Mouse (Mus musculus) embryonic facial prominence, embryonic 12.5 days (tissue): ENCODE measurements at regions not wholly inside any gene's neighbourhood (a gene's known extent, or its start where the extent isn't known, plus 50 kb on each side); places are given as distances from the start of the nearest gene placed in this dataset.
A peak's percentile ranks its signal among the peaks of the same experiment; 100 is the strongest.

Source experiments
- ATAC-seq: fragments of 200-750 bp; cut with Nextera tagmentation; 2 replicates; pipeline ENCODE4 v1.8.0; 2017; ENCODE audit not compliant: insufficient number of reproducible peaks, insufficient read depth, low FRiP score, low TSS enrichment
- H3K27ac ChIP-seq: fragments of 300-500 bp; sonication (generic); 2 replicates; pipeline ENCODE4 v1.5.1; 2016; ENCODE audit warnings: mild to moderate bottlenecking
- H3K27me3 ChIP-seq: fragments of 300-500 bp; sonication (generic); 2 replicates; pipeline ENCODE4 v1.6.1; 2016; ENCODE audit warnings: mild to moderate bottlenecking, moderate library complexity
- H3K36me3 ChIP-seq: fragments of 300-500 bp; sonication (generic); 2 replicates; pipeline ENCODE4 v1.6.1; 2016; ENCODE audit warnings: mild to moderate bottlenecking
- H3K4me1 ChIP-seq: fragments of 300-500 bp; sonication (generic); 2 replicates; pipeline ENCODE4 v1.6.1; 2016
- H3K4me2 ChIP-seq: fragments of 300-500 bp; sonication (generic); replicated peaks from 2 replicates; pipeline ENCODE4 v1.6.1; 2016; ENCODE audit warnings: mild to moderate bottlenecking, moderate library complexity
- H3K4me3 ChIP-seq: fragments of 300-500 bp; sonication (generic); 2 replicates; pipeline ENCODE4 v1.5.1; 2016; ENCODE audit warnings: mild to moderate bottlenecking
- H3K9ac ChIP-seq: fragments of 300-500 bp; sonication (generic); 2 replicates; pipeline ENCODE4 v1.6.1; 2016; ENCODE audit warnings: mild to moderate bottlenecking, moderate library complexity
- H3K9me3 ChIP-seq: fragments of 300-500 bp; sonication (generic); 2 replicates; pipeline ENCODE4 v1.6.1; 2016; ENCODE audit warnings: mild to moderate bottlenecking, moderate library complexity
- WGBS: fragments of 180-500 bp; shearing (Covaris S2); methylation state at CpG from one replicate; pipeline ENCODE4 v1.1.7; 2016; 5-methylcytosine and 5-hydroxymethylcytosine counted together

GRCm38 (mm10) chr14:104038628-104039325 is 194.6 kb upstream of the Ednrb start:
- Histone ChIP-seq H3K4me1 (no peaks in the 10 kb centered on the region), H3K9ac (no peak overlapping the region), H3K9me3 (no peaks in the 10 kb centered on the region), H3K4me3 (no peak overlapping the region), H3K27ac (no peak overlapping the region), H3K4me2 (no peak overlapping the region), H3K27me3 (no peaks in the 10 kb centered on the region), H3K36me3 (no peaks in the 10 kb centered on the region)
- peak; percentile 64; the same call in 1 of the 2 replicates for ATAC-seq
- WGBS: 7% methylated on average over 13 of the region's 13 CpGs

- WGBS: 31% methylated on average over 1 of the region's 1 CpGs
- no peak for ATAC-seq
- Histone ChIP-seq H3K9me3 (no peaks in the 10 kb centered on the region), H3K9ac (no peak overlapping the region), H3K4me2 (no peak overlapping the region), H3K27me3 (no peaks in the 10 kb centered on the region; the same call in 1 of the 2 replicates), H3K4me3 (no peak overlapping the region), H3K27ac (no peak overlapping the region), H3K36me3 (no peaks in the 10 kb centered on the region), H3K4me1 (no peaks in the 10 kb centered on the region)
These were observed 189.4 kb upstream of the Ednrb start for GRCm38 (mm10) chr14:104033606-104034005.

- Histone ChIP-seq H3K9ac (no peak overlapping the region), H3K4me2 (no peak overlapping the region), H3K27me3 (no peaks in the 10 kb centered on the region; the same call in 1 of the 2 replicates), H3K27ac (no peak overlapping the region), H3K4me1 (no peaks in the 10 kb centered on the region), H3K4me3 (no peak overlapping the region), H3K36me3 (no peaks in the 10 kb centered on the region), H3K9me3 (no peaks in the 10 kb centered on the region)
- WGBS: 39% methylated on average over 11 of the region's 11 CpGs
- ATAC-seq: no peak
These were observed 186.7 kb upstream of the Ednrb start for GRCm38 (mm10) chr14:104030784-104031470.

- Histone ChIP-seq H3K27me3 (no peaks in the 10 kb centered on the region; the same call in 1 of the 2 replicates), H3K4me2 (no peak overlapping the region), H3K9me3 (no peaks in the 10 kb centered on the region), H3K27ac (no peak overlapping the region), H3K9ac (no peak overlapping the region), H3K4me3 (no peak overlapping the region), H3K36me3 (no peaks in the 10 kb centered on the region), H3K4me1 (no peaks in the 10 kb centered on the region)
- 26% methylated on average over 20 of the region's 20 CpGs for WGBS
- ATAC-seq: no peak
These were observed 185.7 kb upstream of the Ednrb start for GRCm38 (mm10) chr14:104029668-104030530.

GRCm38 (mm10) chr14:104027900-104028285 is 183.7 kb upstream of the Ednrb start:
- Histone ChIP-seq H3K9me3 (no peaks in the 10 kb centered on the region), H3K4me2 (no peak overlapping the region), H3K4me3 (no peak overlapping the region), H3K9ac (no peak overlapping the region), H3K27ac (no peak overlapping the region), H3K4me1 (no peaks in the 10 kb centered on the region), H3K36me3 (no peaks in the 10 kb centered on the region), H3K27me3 (no peaks in the 10 kb centered on the region; the same call in 1 of the 2 replicates)
- 85% methylated on average over 8 of the region's 8 CpGs for WGBS
- ATAC-seq: no peak

- Histone ChIP-seq H3K36me3 (no peaks in the 10 kb centered on the region), H3K27ac (no peak overlapping the region), H3K9ac (no peak overlapping the region), H3K4me2 (0 out of 2 replicates have a peak overlapping the region, but pooled peaks have one; percentile 17), H3K9me3 (no peaks in the 10 kb centered on the region), H3K4me1 (no peaks in the 10 kb centered on the region), H3K4me3 (no peak overlapping the region), H3K27me3 (no peaks in the 10 kb centered on the region; the same call in 1 of the 2 replicates)
- 0 out of 2 replicates have a peak, but pooled peaks have one; percentile 35 for ATAC-seq
- WGBS: 25% methylated on average over 17 of the region's 17 CpGs
These were observed 183.1 kb upstream of the Ednrb start for GRCm38 (mm10) chr14:104027077-104027899.

- Histone ChIP-seq H3K27me3 (no peaks in the 10 kb centered on the region), H3K4me1 (no peaks in the 10 kb centered on the region)
These were observed 164.3 kb upstream of the Ednrb start for GRCm38 (mm10) chr14:104008538-104008937.

GRCm38 (mm10) chr14:104006426-104006825 is 162.2 kb upstream of the Ednrb start:
- H3K27ac ChIP-seq: no peak overlapping the region
- H3K27me3 ChIP-seq: no peaks in the 10 kb centered on the region
- H3K4me2 ChIP-seq: no peak overlapping the region
- WGBS: 85% methylated on average over 4 of the region's 4 CpGs
- H3K9ac ChIP-seq: no peak overlapping the region
- H3K4me3 ChIP-seq: no peak overlapping the region
- no peaks in the 10 kb centered on the region for H3K9me3 ChIP-seq
- H3K36me3 ChIP-seq: no peaks in the 10 kb centered on the region
- no peak for ATAC-seq
- no peaks in the 10 kb centered on the region for H3K4me1 ChIP-seq

More at GRCm38 (mm10) chr14:104008538-104008937, 164.3 kb upstream of the Ednrb start:
- Histone ChIP-seq H3K36me3 (no peaks in the 10 kb centered on the region), H3K4me2 (no peak overlapping the region), H3K9me3 (no peaks in the 10 kb centered on the region), H3K9ac (no peak overlapping the region), H3K27ac (no peak overlapping the region), H3K4me3 (no peak overlapping the region)
- ATAC-seq: no peak
- 82% methylated on average over 1 of the region's 1 CpGs for WGBS

- H3K27me3 ChIP-seq: no peaks in the 10 kb centered on the region
- H3K27ac ChIP-seq: no peak overlapping the region
- no peak overlapping the region for H3K9ac ChIP-seq
- no peak overlapping the region for H3K4me3 ChIP-seq
- no peaks in the 10 kb centered on the region for H3K4me1 ChIP-seq
- H3K9me3 ChIP-seq: no peaks in the 10 kb centered on the region
- H3K4me2 ChIP-seq: no peak overlapping the region
- ATAC-seq: no peak
- H3K36me3 ChIP-seq: no peaks in the 10 kb centered on the region
- 83% methylated on average over 2 of the region's 2 CpGs for WGBS
These were observed 160.9 kb upstream of the Ednrb start for GRCm38 (mm10) chr14:104005132-104005531.

- 91% methylated on average over 1 of the region's 1 CpGs for WGBS
These were observed 158.2 kb upstream of the Ednrb start for GRCm38 (mm10) chr14:104002421-104002820.

GRCm38 (mm10) chr14:103990418-103990817 is 146.2 kb upstream of the Ednrb start:
- H3K4me3 ChIP-seq: no peak overlapping the region
- H3K27ac ChIP-seq: no peak overlapping the region
- H3K9ac ChIP-seq: no peak overlapping the region
- H3K36me3 ChIP-seq: no peaks in the 10 kb centered on the region
- no peaks in the 10 kb centered on the region for H3K4me1 ChIP-seq
- 84% methylated on average over 3 of the region's 3 CpGs for WGBS
- no peaks in the 10 kb centered on the region for H3K27me3 ChIP-seq
- H3K4me2 ChIP-seq: no peak overlapping the region
- no peaks in the 10 kb centered on the region for H3K9me3 ChIP-seq
- no peak for ATAC-seq

More at GRCm38 (mm10) chr14:104002421-104002820, 158.2 kb upstream of the Ednrb start:
- Histone ChIP-seq H3K9me3 (no peaks in the 10 kb centered on the region), H3K4me3 (no peak overlapping the region), H3K27ac (no peak overlapping the region), H3K36me3 (no peaks in the 10 kb centered on the region), H3K9ac (no peak overlapping the region), H3K4me1 (no peaks in the 10 kb centered on the region), H3K4me2 (no peak overlapping the region), H3K27me3 (no peaks in the 10 kb centered on the region)
- no peak for ATAC-seq
